Mouse (Mus musculus) G1E (cell line): ENCODE results near the gene Speer4a.
"Not testable (repeated sequence)": the region's sequence is repeated elsewhere in the genome, so short reads cannot be mapped to it uniquely, and the experiment has no call there.

Source experiments
- CTCF ChIP-seq: IDR thresholded peaks from 2 replicates; pipeline ENCODE4 v1.5.1; 2012; ENCODE audit warnings: low read depth, low read length, inconsistent platforms, mixed read lengths
- GATA1 ChIP-seq: IDR thresholded peaks from 2 replicates; pipeline ENCODE4 v1.6.1; 2012; ENCODE audit warnings: borderline replicate concordance, low read length, inconsistent platforms, mixed read lengths
- GATA2 ChIP-seq: IDR thresholded peaks from 2 replicates; pipeline ENCODE4 v1.6.1; 2012; ENCODE audit warnings: low read depth, low read length, inconsistent platforms, borderline replicate concordance
- TAL1 ChIP-seq: conservative IDR thresholded peaks from 2 replicates; pipeline ENCODE4 v1.6.1; 2012; ENCODE audit warnings: low read depth, low read length, inconsistent platforms, mixed read lengths

GRCm38 (mm10) chr5:25988550-25988949 lies 50.8 kb downstream of the Speer4a start, which contains the start of gene Gm21698:
- not testable (repeated sequence) for TF ChIP-seq GATA2, CTCF, GATA1, TAL1
